20 mouse cellular contexts compared by ENCODE assay signal in the genomic region with DNA sequence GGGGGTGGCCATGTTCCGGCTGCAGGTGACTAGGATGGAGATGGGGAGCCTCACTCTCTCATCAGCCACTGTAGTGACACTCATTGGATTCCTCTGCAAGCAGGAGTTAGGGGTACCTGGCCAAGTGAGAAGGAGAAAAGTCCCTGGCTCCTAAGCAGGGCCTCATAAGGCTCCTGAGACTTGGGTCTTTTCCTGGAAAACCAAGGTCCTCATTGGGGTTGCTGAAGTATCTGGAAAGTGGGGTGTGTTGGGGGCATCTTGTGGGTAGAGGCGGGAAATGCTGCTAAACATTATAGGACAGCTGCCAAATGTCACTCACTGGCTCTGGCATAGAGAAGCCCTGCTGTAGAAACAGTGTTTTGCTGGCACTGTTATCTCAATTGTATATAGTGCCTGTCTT. TPM values are rescaled to one million over a fixed set of nuclear protein-coding genes. Genes with fewer than 3 reads are reported as not detected.
DNase-seq lines count a peak whose midpoint lies in the region; ATAC-seq lines count a peak whose summit lies in the region.
"Had no signal": no experiment of that assay in that cellular context is flagged by ENCODE, and none has a peak within 500 bp of the region (broad histone marks: within the 10 kb centered on the region; RNA-seq: fewer than 3 reads in every experiment).

No protein-coding gene starts in this region.

- peak; percentile 21 for DNase-seq in cerebellum, adult 8-10 months
- DNase-seq in cerebellum, adult 11 months, result no peak
- DNase-seq in hindbrain, embryonic 11.5 days (ENCODE audit: low spot score), result no peak
- DNase-seq in frontal cortex, postnatal 14 days (ENCODE audit: low spot score in 2 of 2), result no peak
- DNase-seq in c-Kit-positive CD71-positive TER-119-positive erythroid progenitor cells, embryonic 14.5 days (ENCODE audit: low spot score), result no peak
- DNase-seq: embryo, embryonic 11 days; gastrocnemius, postnatal 25 days; heart, postnatal 10 days; kidney, adult 9 months; kidney, postnatal 36 days; retina, postnatal 1 day; thymus, postnatal 4 days had no signal

- H3K9ac ChIP-seq in hindbrain, embryonic 13.5 days, result peak overlapping the region; percentile 46
- no peak overlapping the region for H3K9ac ChIP-seq in hindbrain, embryonic 11.5 days (ENCODE audit: low read depth, low read length)
- H3K9ac ChIP-seq in hindbrain, embryonic 16.5 days (ENCODE audit: low read depth, low read length), result no peak overlapping the region
- H3K9ac ChIP-seq in neural tube, embryonic 13.5 days, result peak overlapping the region; percentile 49; the same call in 1 of the 2 replicates
- H3K9ac ChIP-seq: embryonic facial prominence, embryonic 15.5 days; limb, embryonic 15.5 days had no signal

- 79% methylated on average over 2 of the region's 2 CpGs for WGBS in hindbrain, embryonic 13.5 days
- WGBS in hindbrain, embryonic 11.5 days, result 83% methylated on average over 2 of the region's 2 CpGs
- WGBS in hindbrain, embryonic 16.5 days, result 73% methylated on average over 2 of the region's 2 CpGs
- WGBS in neural tube, embryonic 13.5 days, result 76% methylated on average over 2 of the region's 2 CpGs

- no peaks in the 10 kb centered on the region for H3K36me3 ChIP-seq in hindbrain, embryonic 13.5 days
- H3K36me3 ChIP-seq in hindbrain, embryonic 11.5 days (ENCODE audit: control insufficient read depth, insufficient read depth, low read length), result no peaks in the 10 kb centered on the region
- H3K36me3 ChIP-seq in hindbrain, embryonic 16.5 days (ENCODE audit: control insufficient read depth, insufficient read depth, low read length), result no peaks in the 10 kb centered on the region
- H3K36me3 ChIP-seq in neural tube, embryonic 13.5 days, result no peaks in the 10 kb centered on the region
- H3K36me3 ChIP-seq: embryonic facial prominence, embryonic 15.5 days; heart, embryonic 10.5 days; limb, embryonic 15.5 days had no signal

- H3K4me1 ChIP-seq in hindbrain, embryonic 13.5 days (replicated peaks), result peaks cover 52% of the 10 kb centered on the region
- H3K4me1 ChIP-seq in hindbrain, embryonic 11.5 days (replicated peaks; ENCODE audit: control insufficient read depth, insufficient read depth, low read length), result peaks cover 2% of the 10 kb centered on the region; the same call in 1 of the 2 replicates
- peaks cover 35% of the 10 kb centered on the region for H3K4me1 ChIP-seq in hindbrain, embryonic 16.5 days (ENCODE audit: control insufficient read depth, insufficient read depth, low read depth, low read length)
- peaks cover 57% of the 10 kb centered on the region for H3K4me1 ChIP-seq in neural tube, embryonic 13.5 days (replicated peaks)

- peak overlapping the region; percentile 80 for H3K4me3 ChIP-seq in hindbrain, embryonic 13.5 days
- no peak overlapping the region for H3K4me3 ChIP-seq in hindbrain, embryonic 11.5 days (ENCODE audit: low read depth, low read length)
- peak overlapping the region; percentile 62; the same call in 1 of the 2 replicates for H3K4me3 ChIP-seq in hindbrain, embryonic 16.5 days (ENCODE audit: low read length)
- peak overlapping the region; percentile 81 for H3K4me3 ChIP-seq in neural tube, embryonic 13.5 days
- H3K4me3 ChIP-seq: embryonic facial prominence, embryonic 15.5 days; heart, embryonic 10.5 days; limb, embryonic 15.5 days had no signal

- no peaks in the 10 kb centered on the region for H3K9me3 ChIP-seq in hindbrain, embryonic 13.5 days
- no peaks in the 10 kb centered on the region for H3K9me3 ChIP-seq in hindbrain, embryonic 11.5 days (ENCODE audit: control insufficient read depth, low read length)
- H3K9me3 ChIP-seq in hindbrain, embryonic 16.5 days (ENCODE audit: control insufficient read depth, low read length), result no peaks in the 10 kb centered on the region
- H3K9me3 ChIP-seq in neural tube, embryonic 13.5 days, result no peaks in the 10 kb centered on the region
- H3K9me3 ChIP-seq: embryonic facial prominence, embryonic 15.5 days; heart, embryonic 10.5 days; limb, embryonic 15.5 days had no signal

- no peak overlapping the region for H3K27ac ChIP-seq in hindbrain, embryonic 13.5 days
- H3K27ac ChIP-seq in hindbrain, embryonic 11.5 days (ENCODE audit: low read depth, low read length), result no peak overlapping the region
- no peak overlapping the region for H3K27ac ChIP-seq in hindbrain, embryonic 16.5 days (ENCODE audit: low read depth, low read length)
- no peak overlapping the region for H3K27ac ChIP-seq in neural tube, embryonic 13.5 days (replicated peaks)
- H3K27ac ChIP-seq: embryonic facial prominence, embryonic 15.5 days; heart, embryonic 10.5 days; limb, embryonic 15.5 days had no signal

- peaks cover 23% of the 10 kb centered on the region for H3K27me3 ChIP-seq in hindbrain, embryonic 13.5 days
- peaks cover 39% of the 10 kb centered on the region for H3K27me3 ChIP-seq in hindbrain, embryonic 11.5 days (ENCODE audit: control insufficient read depth, insufficient read depth, low read length)
- H3K27me3 ChIP-seq in hindbrain, embryonic 16.5 days (replicated peaks; ENCODE audit: control insufficient read depth, insufficient read depth, low read length), result no peaks in the 10 kb centered on the region
- peaks cover 31% of the 10 kb centered on the region for H3K27me3 ChIP-seq in neural tube, embryonic 13.5 days

- ATAC-seq in hindbrain, embryonic 13.5 days (ENCODE audit: low FRiP score), result no peak
- no peak for ATAC-seq in hindbrain, embryonic 11.5 days (ENCODE audit: low FRiP score)
- no peak for ATAC-seq in hindbrain, embryonic 16.5 days
- ATAC-seq in neural tube, embryonic 13.5 days (ENCODE audit: low read depth), result no peak

- peak overlapping the region; percentile 80 for H3K4me2 ChIP-seq in hindbrain, embryonic 13.5 days
- no peak overlapping the region for H3K4me2 ChIP-seq in hindbrain, embryonic 11.5 days (replicated peaks; ENCODE audit: low read depth, low read length)
- peak overlapping the region; percentile 64 for H3K4me2 ChIP-seq in hindbrain, embryonic 16.5 days (ENCODE audit: low read length)
- H3K4me2 ChIP-seq in neural tube, embryonic 13.5 days, result peak overlapping the region; percentile 79
- H3K4me2 ChIP-seq: embryonic facial prominence, embryonic 15.5 days; limb, embryonic 15.5 days had no signal

RNA-seq across cellular contexts. Expression of gene Mapt, which starts 4.7 kb away (rescaled TPM):
- polyA plus RNA-seq in hindbrain, embryonic 13.5 days (2015; fragmentation: Nextera tagmentation; extraction: Ambion mirVana), result 711 and 738 TPM in 2 replicates
- 91.9 and 94.9 TPM in 2 replicates for polyA plus RNA-seq in hindbrain, embryonic 11.5 days (2014; fragmentation: Nextera tagmentation; extraction: Ambion mirVana)
- 1,116 and 1,219 TPM in 2 replicates for polyA plus RNA-seq in hindbrain, embryonic 16.5 days (2015; fragmentation: Nextera tagmentation; extraction: Ambion mirVana)
- 665 and 688 TPM in 2 replicates for polyA plus RNA-seq in neural tube, embryonic 13.5 days (2015; fragmentation: Nextera tagmentation; extraction: Ambion mirVana)

RNA-seq across cellular contexts. Expression of gene Sppl2c, which starts 49.8 kb away (rescaled TPM):
- not detected in 2 replicates for polyA plus RNA-seq in hindbrain, embryonic 13.5 days (2015; fragmentation: Nextera tagmentation; extraction: Ambion mirVana)
- not detected in 2 replicates for polyA plus RNA-seq in hindbrain, embryonic 11.5 days (2014; fragmentation: Nextera tagmentation; extraction: Ambion mirVana)
- polyA plus RNA-seq in hindbrain, embryonic 16.5 days (2015; fragmentation: Nextera tagmentation; extraction: Ambion mirVana), result not detected in 2 replicates
- not detected in 2 replicates for polyA plus RNA-seq in neural tube, embryonic 13.5 days (2015; fragmentation: Nextera tagmentation; extraction: Ambion mirVana)
- polyA plus RNA-seq: embryonic facial prominence, embryonic 15.5 days; heart, embryonic 10.5 days; intestine, embryonic 14.5 days; limb, embryonic 15.5 days; liver, embryonic 16.5 days had no signal

Comparison
In these comparisons a context has a peak if more than half of its experiments do, and no peak if none do; other contexts are left out.
1. H3K9ac ChIP-seq: peak in hindbrain, embryonic 13.5 days (single experiment) and neural tube, embryonic 13.5 days (single experiment); none in hindbrain, embryonic 11.5 days (single experiment) and hindbrain, embryonic 16.5 days (single experiment).